Mouse (Mus musculus): ENCODE results near the gene Olfr1462. TPM values are rescaled to one million over a fixed set of nuclear protein-coding genes. Genes with fewer than 3 reads are reported as not detected.

Olfr1462 gene
- total RNA-seq (2015) (not detected in 2 replicates), total RNA-seq (2017) (not detected in 2 replicates)

DNA sequence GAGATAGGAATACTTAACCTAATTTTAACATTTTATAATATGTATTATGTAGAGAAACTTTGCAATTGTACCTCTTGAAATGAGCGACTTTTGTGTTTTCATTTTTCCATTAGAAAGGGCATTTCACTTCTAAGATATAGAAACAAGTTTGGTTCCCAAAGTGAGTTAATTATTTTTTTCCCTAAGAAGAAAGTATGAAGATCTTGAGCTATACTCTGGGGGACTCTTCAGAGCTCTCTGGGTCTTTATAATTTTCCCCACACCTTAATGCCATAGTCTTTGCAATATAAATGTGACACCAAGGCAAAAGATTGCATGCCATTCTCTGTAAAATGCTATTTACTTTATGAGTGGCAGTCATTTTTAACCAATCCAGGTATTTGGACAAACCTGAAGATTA, at the start of gene Olfr1462:
Gene Olfr1462, plus strand, starts transcription at position 301 of the 400 bp plus-strand sequence.
- no peak for ATAC-seq (ENCODE audit: poor library complexity, severe bottlenecking)

DNA sequence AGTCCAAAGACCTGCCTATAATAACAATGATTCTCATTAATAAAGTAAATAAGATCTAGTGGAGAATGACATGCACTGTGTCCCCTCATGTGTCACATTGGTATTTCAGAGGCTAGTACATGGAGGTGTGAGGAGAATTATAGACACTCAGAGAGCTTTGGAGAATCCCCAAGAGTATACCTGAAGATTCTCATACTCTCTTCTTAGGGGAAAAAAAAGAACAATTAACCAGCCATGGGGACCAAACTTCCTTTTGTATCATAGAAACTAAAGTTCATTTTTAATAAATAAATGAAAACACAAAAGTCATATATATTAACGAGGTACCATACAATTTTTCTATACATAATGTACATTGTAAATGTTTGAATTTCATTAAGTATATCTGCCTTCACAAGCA, 36.1 kb upstream of the Olfr1462 start, which contains the start of gene Olfr1459:
Gene Olfr1459, minus strand, starts transcription at position 101 of the 400 bp plus-strand sequence.
- no peak for ATAC-seq (ENCODE audit: poor library complexity, severe bottlenecking)

DNA sequence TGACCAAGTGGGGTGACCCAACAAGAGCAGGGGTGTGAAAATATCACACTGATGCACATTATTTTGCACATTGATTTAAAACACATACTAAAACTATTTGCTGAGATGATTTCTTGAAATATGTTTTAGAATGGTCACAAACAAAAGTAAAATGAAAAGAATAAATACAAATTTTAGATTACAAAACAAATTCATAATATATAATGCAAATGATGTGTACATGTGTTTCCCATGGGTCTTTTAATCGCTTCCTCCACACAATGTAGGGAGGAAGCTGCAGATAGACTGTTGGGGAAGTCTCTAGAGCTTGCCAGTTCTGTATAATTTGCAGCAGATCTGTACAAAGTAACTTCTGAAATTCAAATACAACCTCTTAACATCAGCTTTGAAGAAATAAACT, 22.8 kb upstream of the Olfr1462 start, which contains the start of gene Olfr1461:
Gene Olfr1461, plus strand, starts transcription at position 301 of the 400 bp plus-strand sequence.
- ATAC-seq (ENCODE audit: poor library complexity, severe bottlenecking), result no peak

DNA sequence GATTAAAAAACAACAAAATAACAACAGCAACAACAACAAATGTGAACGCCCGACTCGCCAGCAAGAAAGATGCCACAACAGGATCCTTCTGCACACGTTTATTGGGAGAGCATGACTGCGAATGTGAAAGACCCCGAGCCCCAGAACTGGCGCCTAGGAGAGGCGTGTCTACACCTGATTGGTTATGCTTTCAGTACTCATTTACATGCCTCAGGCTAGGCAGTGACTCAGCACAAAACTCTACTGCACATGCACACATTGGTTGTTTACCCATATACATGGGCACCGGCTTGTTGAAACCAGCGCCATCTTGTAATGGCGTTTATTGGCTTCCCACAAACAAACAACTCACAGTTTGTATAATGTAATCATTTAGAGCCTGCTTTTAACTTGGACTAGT, 36.1 kb downstream of the Olfr1462 start:
- no peak for ATAC-seq (ENCODE audit: poor library complexity, severe bottlenecking)

DNA sequence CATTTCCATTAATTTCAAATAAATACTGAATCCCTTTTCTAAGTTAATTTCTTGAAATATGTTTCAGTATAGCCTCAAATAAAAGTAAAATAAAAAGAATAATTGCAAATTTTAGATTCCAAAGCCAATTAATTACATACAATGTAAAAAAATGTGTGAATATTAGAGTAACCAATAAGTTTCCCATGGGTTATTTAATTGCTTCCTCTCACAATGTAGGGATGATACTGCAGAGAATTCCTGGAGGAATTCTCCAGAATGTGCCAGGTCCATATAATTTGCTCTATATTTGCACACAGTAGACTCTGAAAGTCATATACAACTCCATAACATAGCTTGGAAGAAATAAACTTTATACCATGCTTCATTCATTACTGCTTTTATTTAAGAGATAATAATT, 45.5 kb downstream of the Olfr1462 start, which contains the start of gene Olfr1463:
Gene Olfr1463, plus strand, starts transcription at position 301 of the 400 bp plus-strand sequence.
- ATAC-seq (ENCODE audit: poor library complexity, severe bottlenecking), result no peak

Other genes starting within 250 kb of the Olfr1462 start
- 0.11 TPM in 1 of 2 replicates, not detected in the other for gene Olfr1450, start 235.5 kb upstream of the Olfr1462 start, total RNA-seq (2015)
- gene Olfr1450, start 235.5 kb upstream of the Olfr1462 start, total RNA-seq (2017), result not detected in 2 replicates
- not detected in 2 replicates for gene Olfr1451, start 190.7 kb upstream of the Olfr1462 start, total RNA-seq (2015)
- not detected in 2 replicates for gene Olfr1451, start 190.7 kb upstream of the Olfr1462 start, total RNA-seq (2017)
- gene Olfr1453, start 157.4 kb upstream of the Olfr1462 start, total RNA-seq (2015), result not detected in 2 replicates
- gene Olfr1453, start 157.4 kb upstream of the Olfr1462 start, total RNA-seq (2017), result not detected in 2 replicates
- not detected in 2 replicates for gene Olfr1454, start 125.1 kb upstream of the Olfr1462 start, total RNA-seq (2015)
- not detected in 2 replicates for gene Olfr1454, start 125.1 kb upstream of the Olfr1462 start, total RNA-seq (2017)
- not detected in 2 replicates for gene Olfr1457, start 87.8 kb upstream of the Olfr1462 start, total RNA-seq (2015)
- not detected in 2 replicates for gene Olfr1457, start 87.8 kb upstream of the Olfr1462 start, total RNA-seq (2017)
- gene Olfr1458, start 79.0 kb upstream of the Olfr1462 start, total RNA-seq (2015), result not detected in 2 replicates
- gene Olfr1458, start 79.0 kb upstream of the Olfr1462 start, total RNA-seq (2017), result not detected in 2 replicates
- 0.09 TPM in 1 of 2 replicates, not detected in the other for gene Olfr1459, start 36.2 kb upstream of the Olfr1462 start, total RNA-seq (2015)
- not detected in 2 replicates for gene Olfr1459, start 36.2 kb upstream of the Olfr1462 start, total RNA-seq (2017)
- not detected in 2 replicates for gene Olfr1461, start 22.7 kb upstream of the Olfr1462 start, total RNA-seq (2015)
- gene Olfr1461, start 22.7 kb upstream of the Olfr1462 start, total RNA-seq (2017), result not detected in 2 replicates
- gene Olfr1463, start 45.6 kb downstream of the Olfr1462 start, total RNA-seq (2015), result not detected in 2 replicates
- gene Olfr1463, start 45.6 kb downstream of the Olfr1462 start, total RNA-seq (2017), result not detected in 2 replicates
- gene Olfr1465, start 129.8 kb downstream of the Olfr1462 start, total RNA-seq (2015), result not detected in 2 replicates
- not detected in 2 replicates for gene Olfr1465, start 129.8 kb downstream of the Olfr1462 start, total RNA-seq (2017)
- not detected in 2 replicates for gene Olfr1466, start 153.1 kb downstream of the Olfr1462 start, total RNA-seq (2015)
- gene Olfr1466, start 153.1 kb downstream of the Olfr1462 start, total RNA-seq (2017), result not detected in 2 replicates
- gene Olfr1467, start 176.5 kb downstream of the Olfr1462 start, total RNA-seq (2015), result not detected in 2 replicates
- not detected in 2 replicates for gene Olfr1467, start 176.5 kb downstream of the Olfr1462 start, total RNA-seq (2017)
- gene Olfr1469, start 222.1 kb downstream of the Olfr1462 start, total RNA-seq (2015), result not detected in 2 replicates
- not detected in 2 replicates for gene Olfr1469, start 222.1 kb downstream of the Olfr1462 start, total RNA-seq (2017)